Mouse (Mus musculus): ENCODE measurements around the gene Fyn.

DNA sequence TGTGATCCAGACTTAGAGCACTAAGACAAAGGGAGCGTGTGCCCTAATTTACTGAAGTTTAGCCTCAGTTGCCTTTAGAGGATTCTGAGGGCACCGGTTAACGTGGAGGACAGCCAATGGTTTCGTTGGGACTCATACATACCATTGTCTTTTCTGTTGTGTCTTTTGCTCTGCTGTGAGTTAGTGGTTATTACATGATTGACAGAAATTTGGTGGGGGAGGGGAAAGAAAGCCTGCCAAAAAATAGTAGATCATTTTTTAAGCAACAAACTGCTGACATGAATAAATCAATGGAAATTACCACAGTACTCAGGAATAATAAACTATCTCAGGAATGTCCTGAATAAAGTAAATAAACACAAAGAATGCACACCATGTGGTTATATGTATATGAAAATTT is 117.3 kb downstream of the Fyn start:
- TF ChIP-seq CTCF (IDR thresholded peaks at IDR 0.05; ENCODE audit: borderline replicate concordance, insufficient read depth, low read length) (no peak), POLR2A (IDR thresholded peaks at IDR 0.05; ENCODE audit: low read depth, low read length) (no peak)

Data from embryonic fibroblast, embryonic 13.5 days (primary cell).